Mouse (Mus musculus): ENCODE measurements at regions not wholly inside any gene's neighbourhood (a gene's known extent, or its start where the extent isn't known, plus 50 kb on each side); places are given as distances from the start of the nearest gene placed in this dataset.

- no peak for TF ChIP-seq HCFC1 (IDR thresholded peaks at IDR 0.05; ENCODE audit: borderline replicate concordance, insufficient read depth, low read length)
- TF ChIP-seq ZNF384 (IDR thresholded peaks at IDR 0.05; ENCODE audit: low read depth, low read length) = no peak
- no peak for TF ChIP-seq CHD2 (IDR thresholded peaks at IDR 0.05; ENCODE audit: low read depth, low read length)
- TF ChIP-seq MAFK (IDR thresholded peaks at IDR 0.05; ENCODE audit: insufficient read depth, low read depth, low read length) = no peak
Measured at GRCm38 (mm10) chr6:135627928-135628327, 265.6 kb downstream of the Emp1 start.

Measured in ES-E14 (cell line).